Mouse (Mus musculus): ENCODE results near the gene Tmem191c.

- no peak for TF ChIP-seq CTCF (IDR thresholded peaks at IDR 0.05; ENCODE audit: control insufficient read depth, insufficient read depth, low read length)
- TF ChIP-seq POLR2A (IDR thresholded peaks at IDR 0.05; ENCODE audit: borderline replicate concordance, control insufficient read depth, low read depth, low read length): no peak
These were observed 4.0 kb upstream of the Tmem191c start for GRCm38 (mm10) chr16:17271856-17272255.
